Mouse (Mus musculus) kidney, embryonic 14.5 days (tissue): ENCODE measurements at regions not wholly inside any gene's neighbourhood (a gene's known extent, or its start where the extent isn't known, plus 50 kb on each side); places are given as distances from the start of the nearest gene placed in this dataset.
A peak's percentile ranks its signal among the peaks of the same experiment; 100 is the strongest.

Source experiments
- ATAC-seq: fragments of 200-750 bp; cut with Nextera tagmentation; 2 replicates; pipeline ENCODE4 v1.8.0; 2017; ENCODE audit warnings: moderate number of reproducible peaks, mild to moderate bottlenecking, moderate TSS enrichment, moderate library complexity; ENCODE audit not compliant: low FRiP score, low TSS enrichment
- H3K27ac ChIP-seq: fragments of 300-500 bp; sonication (generic); 2 replicates; pipeline ENCODE4 v1.5.1; 2014; ENCODE audit warnings: low read depth, mild to moderate bottlenecking, low read length, moderate library complexity, mixed read lengths
- H3K27me3 ChIP-seq: fragments of 300-500 bp; sonication (generic); 2 replicates; pipeline ENCODE4 v1.6.1; 2014; ENCODE audit warnings: mild to moderate bottlenecking, low read length; ENCODE audit not compliant: control insufficient read depth, insufficient read depth
- H3K36me3 ChIP-seq: fragments of 300-500 bp; sonication (generic); 2 replicates; pipeline ENCODE4 v1.6.1; 2014; ENCODE audit warnings: low read length, mixed read lengths; ENCODE audit not compliant: control insufficient read depth, insufficient read depth
- H3K4me1 ChIP-seq: fragments of 300-500 bp; sonication (generic); 2 replicates; pipeline ENCODE4 v1.6.1; 2014; ENCODE audit warnings: low read length, mixed read lengths; ENCODE audit not compliant: control insufficient read depth, insufficient read depth
- H3K4me2 ChIP-seq: fragments of 300-500 bp; sonication (generic); replicated peaks from 2 replicates; pipeline ENCODE4 v1.6.1; 2014; ENCODE audit warnings: low read depth, mild to moderate bottlenecking, low read length
- H3K4me3 ChIP-seq: fragments of 300-500 bp; sonication (generic); 2 replicates; pipeline ENCODE4 v1.5.1; 2014; ENCODE audit warnings: mild to moderate bottlenecking, low read length
- H3K9ac ChIP-seq: fragments of 300-500 bp; sonication (generic); 2 replicates; pipeline ENCODE4 v1.6.1; 2014; ENCODE audit warnings: low read depth, mild to moderate bottlenecking, low read length, moderate library complexity
- H3K9me3 ChIP-seq: fragments of 300-500 bp; sonication (generic); 2 replicates; pipeline ENCODE4 v1.6.1; 2016; ENCODE audit warnings: low read length; ENCODE audit not compliant: control insufficient read depth
- WGBS: fragments of 180-500 bp; shearing (Covaris S2); extraction: QIAGEN DNeasy Blood & Tissue Kit; methylation state at CpG from one replicate; pipeline ENCODE4 v1.1.7; 2014; 5-methylcytosine and 5-hydroxymethylcytosine counted together

GRCm38 (mm10) chr5:26206766-26207122 lies 50.7 kb upstream of the Gm7361 start:
- WGBS = 51% methylated on average over 2 of the region's 2 CpGs
- H3K27ac ChIP-seq = no peak overlapping the region
- no peak overlapping the region for H3K4me3 ChIP-seq
- no peak; the same call in 1 of the 2 replicates for ATAC-seq
- no peak overlapping the region for H3K4me2 ChIP-seq
- H3K9me3 ChIP-seq = no peaks in the 10 kb centered on the region
- no peaks in the 10 kb centered on the region for H3K36me3 ChIP-seq
- no peak overlapping the region for H3K9ac ChIP-seq
- H3K4me1 ChIP-seq = 0 out of 2 replicates have a peak, but pooled peaks cover 3% of the 10 kb centered on the region
- H3K27me3 ChIP-seq = no peaks in the 10 kb centered on the region

DNA sequence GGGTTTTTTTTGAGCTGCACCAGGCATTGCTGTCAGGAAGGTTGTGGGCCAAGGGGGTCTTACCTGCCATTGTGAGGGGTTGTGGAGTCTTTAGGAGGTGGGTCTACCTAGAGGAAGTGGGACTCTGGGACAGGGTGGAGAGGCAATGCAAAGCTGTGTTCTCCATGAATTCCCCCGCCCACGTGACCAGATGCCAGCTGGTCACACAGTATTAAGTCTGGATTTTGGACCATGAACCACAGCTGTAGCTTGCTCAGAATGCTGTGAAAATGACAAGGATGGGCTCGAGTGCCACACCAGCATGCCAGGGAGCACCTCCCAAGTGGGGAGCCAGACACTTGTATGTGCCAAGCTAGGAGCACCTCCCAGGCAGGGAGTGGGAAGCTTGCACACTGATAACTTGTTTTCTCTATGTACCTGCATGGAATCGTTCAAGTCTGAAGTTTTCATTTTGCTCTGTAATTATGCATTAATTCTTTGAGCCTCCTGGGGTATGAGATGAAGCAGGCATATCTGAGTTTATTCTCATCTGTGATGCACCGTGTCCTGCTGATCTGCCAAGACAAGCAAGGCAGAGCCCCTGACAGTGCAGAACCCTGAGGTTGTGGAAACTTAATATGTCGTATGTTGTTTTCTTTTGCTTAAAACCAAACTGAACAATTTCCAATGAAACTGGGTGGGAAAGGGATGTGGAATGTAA lies 51.3 kb upstream of the Gm7361 start:
- Histone ChIP-seq H3K36me3 (no peaks in the 10 kb centered on the region), H3K27ac (no peak overlapping the region), H3K27me3 (no peaks in the 10 kb centered on the region), H3K4me3 (no peak overlapping the region), H3K4me1 (0 out of 2 replicates have a peak, but pooled peaks cover 3% of the 10 kb centered on the region), H3K9me3 (no peaks in the 10 kb centered on the region), H3K4me2 (no peak overlapping the region), H3K9ac (no peak overlapping the region)
- 69% methylated on average over 6 of the region's 6 CpGs for WGBS
- no peak; the same call in 1 of the 2 replicates for ATAC-seq

GRCm38 (mm10) chr5:26202471-26202870 lies 55.0 kb upstream of the Gm7361 start:
- no peaks in the 10 kb centered on the region for H3K27me3 ChIP-seq
- H3K9me3 ChIP-seq = no peaks in the 10 kb centered on the region
- H3K4me2 ChIP-seq = no peak overlapping the region
- ATAC-seq = no peak
- no peak overlapping the region for H3K4me3 ChIP-seq
- H3K9ac ChIP-seq = no peak overlapping the region
- 76% methylated on average over 6 of the region's 6 CpGs for WGBS
- H3K4me1 ChIP-seq = 0 out of 2 replicates have a peak, but pooled peaks cover 3% of the 10 kb centered on the region
- H3K27ac ChIP-seq = no peak overlapping the region
- H3K36me3 ChIP-seq = no peaks in the 10 kb centered on the region

GRCm38 (mm10) chr5:26189377-26189776 lies 68.1 kb upstream of the Gm7361 start:
- WGBS = 22% methylated on average over 5 of the region's 5 CpGs

GRCm38 (mm10) chr5:26187212-26187611 lies 66.0 kb upstream of the Gm10220 start:
- no peak overlapping the region for H3K9ac ChIP-seq
- no peaks in the 10 kb centered on the region for H3K27me3 ChIP-seq
- WGBS = 29% methylated on average over 8 of the region's 8 CpGs
- H3K4me1 ChIP-seq = no peaks in the 10 kb centered on the region
- no peaks in the 10 kb centered on the region for H3K9me3 ChIP-seq
- no peak for ATAC-seq
- H3K4me2 ChIP-seq = no peak overlapping the region
- H3K36me3 ChIP-seq = no peaks in the 10 kb centered on the region
- no peak overlapping the region for H3K4me3 ChIP-seq
- H3K27ac ChIP-seq = no peak overlapping the region

More at GRCm38 (mm10) chr5:26189377-26189776, 68.1 kb upstream of the Gm7361 start:
- no peaks in the 10 kb centered on the region for H3K36me3 ChIP-seq
- H3K4me1 ChIP-seq = no peaks in the 10 kb centered on the region
- H3K27ac ChIP-seq = no peak overlapping the region
- no peak overlapping the region for H3K4me2 ChIP-seq
- H3K4me3 ChIP-seq = no peak overlapping the region
- no peak overlapping the region for H3K9ac ChIP-seq
- H3K27me3 ChIP-seq = no peaks in the 10 kb centered on the region
- H3K9me3 ChIP-seq = no peaks in the 10 kb centered on the region
- 0 out of 2 replicates have a peak, but pooled peaks have one; percentile 16 for ATAC-seq

DNA sequence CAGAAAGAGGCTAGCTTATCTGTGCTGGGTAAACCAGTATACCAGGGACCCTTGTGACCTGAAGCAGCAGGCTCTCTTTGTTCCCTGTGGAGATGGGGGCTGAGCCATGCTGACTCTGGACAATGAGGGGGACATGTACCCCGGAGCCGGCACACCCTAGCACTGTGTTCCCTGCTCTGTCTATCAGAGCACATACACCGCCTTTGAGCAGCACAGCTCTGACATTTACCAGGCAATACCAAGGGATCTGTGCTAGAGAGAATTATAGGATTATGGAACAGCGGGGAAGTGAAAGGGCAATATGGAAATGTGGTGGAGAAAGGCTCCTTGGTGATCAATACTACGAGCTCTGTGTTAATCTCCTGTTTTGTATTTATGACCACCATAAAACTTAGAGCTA lies 64.2 kb upstream of the Gm10220 start:
- H3K4me3 ChIP-seq = no peak overlapping the region
- WGBS = 25% methylated on average over 5 of the region's 5 CpGs
- no peaks in the 10 kb centered on the region for H3K27me3 ChIP-seq
- no peaks in the 10 kb centered on the region for H3K4me1 ChIP-seq
- no peaks in the 10 kb centered on the region for H3K36me3 ChIP-seq
- ATAC-seq = no peak
- H3K27ac ChIP-seq = no peak overlapping the region
- H3K9me3 ChIP-seq = no peaks in the 10 kb centered on the region
- no peak overlapping the region for H3K4me2 ChIP-seq
- no peak overlapping the region for H3K9ac ChIP-seq

- 85% methylated on average over 2 of the region's 2 CpGs for WGBS
- 0 out of 2 replicates have a peak, but pooled peaks cover 3% of the 10 kb centered on the region for H3K9me3 ChIP-seq
- no peaks in the 10 kb centered on the region for H3K36me3 ChIP-seq
- H3K27ac ChIP-seq = no peak overlapping the region
- H3K4me2 ChIP-seq = no peak overlapping the region
- no peaks in the 10 kb centered on the region for H3K27me3 ChIP-seq
- no peak overlapping the region for H3K9ac ChIP-seq
- H3K4me1 ChIP-seq = no peaks in the 10 kb centered on the region
- H3K4me3 ChIP-seq = no peak overlapping the region
- no peak for ATAC-seq
Measured at GRCm38 (mm10) chr5:26176064-26176463, 54.8 kb upstream of the Gm10220 start.

DNA sequence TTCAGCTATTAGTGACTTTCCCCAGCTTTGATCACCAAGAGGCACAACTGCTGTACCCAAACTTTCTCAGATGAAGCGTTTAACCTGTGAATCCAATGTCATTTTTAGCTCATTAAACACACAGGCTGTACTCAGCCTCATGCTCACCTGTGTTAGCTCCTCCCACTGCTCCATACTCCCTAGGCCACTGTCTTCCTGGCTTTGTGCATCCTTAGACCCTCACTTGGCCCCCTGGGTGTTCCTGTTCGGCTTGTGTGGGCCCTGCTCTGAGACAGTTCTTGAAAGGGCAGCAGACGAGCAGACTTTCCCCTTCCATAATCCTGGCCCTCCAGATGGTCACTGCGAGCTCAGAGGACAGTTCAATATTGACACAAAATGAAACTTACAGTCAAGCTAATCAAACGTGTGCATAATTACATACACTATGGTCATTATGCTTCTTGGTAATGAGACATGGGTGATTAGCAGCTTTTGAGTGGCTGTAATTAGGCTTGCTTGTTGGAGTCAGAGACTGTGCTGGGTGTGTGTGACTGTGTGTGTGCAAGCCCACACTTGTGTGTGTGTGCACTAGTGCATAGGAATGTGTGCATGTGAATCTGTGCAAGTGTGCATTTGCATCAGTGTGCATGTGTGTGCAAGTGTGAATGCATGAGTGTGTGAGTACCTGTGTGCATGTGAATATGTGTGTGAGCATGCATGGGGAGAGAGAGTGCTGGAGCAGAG lies 50.6 kb upstream of the Gm10220 start:
- Histone ChIP-seq H3K36me3 (no peaks in the 10 kb centered on the region), H3K27me3 (no peaks in the 10 kb centered on the region), H3K9ac (no peak overlapping the region), H3K4me3 (no peak overlapping the region), H3K9me3 (0 out of 2 replicates have a peak, but pooled peaks cover 3% of the 10 kb centered on the region), H3K4me2 (no peak overlapping the region), H3K4me1 (no peaks in the 10 kb centered on the region), H3K27ac (no peak overlapping the region)
- no peak for ATAC-seq
- WGBS = 75% methylated on average over 5 of the region's 5 CpGs
